Mouse (Mus musculus): ENCODE data around the gene Srsf6.

DNA sequence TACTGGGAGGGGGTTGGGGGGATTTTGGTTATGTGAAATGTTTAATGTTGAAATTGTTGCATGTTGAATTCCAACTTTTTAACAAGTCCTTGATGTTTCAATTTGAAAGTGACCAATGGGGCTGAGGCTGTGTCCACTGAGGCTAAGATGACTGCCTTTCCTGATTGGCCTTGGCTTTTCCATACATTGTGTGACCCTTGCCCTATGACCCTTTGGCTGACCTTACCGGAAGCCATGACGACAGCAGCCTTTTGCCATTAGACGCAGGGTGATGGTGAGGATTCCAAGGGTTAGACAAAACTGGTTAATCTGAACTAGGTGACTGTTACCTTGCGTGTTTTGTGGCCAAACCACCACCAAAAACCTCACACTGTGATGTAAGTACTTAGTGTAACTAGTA lies 1.4 kb downstream of the Srsf6 start:
- TF ChIP-seq CTCF (IDR thresholded peaks at IDR 0.05; ENCODE audit: control insufficient read depth, insufficient read depth, insufficient replicate concordance, low read depth, low read length) (no peak), POLR2A (IDR thresholded peaks at IDR 0.05; ENCODE audit: control insufficient read depth, low read depth, low read length) (no peak)

Measured in testis, adult 2 months (tissue).